Mouse (Mus musculus) ovary, postnatal 10 days (tissue): ENCODE results near the gene Defb18.
"Not testable (repeated sequence)": the region's sequence is repeated elsewhere in the genome, so short reads cannot be mapped to it uniquely, and the experiment has no call there.

Source experiments
- DNase-seq: peaks from one replicate; pipeline ENCODE4 v3.0.0; 2022; ENCODE audit warnings: low spot score

Defb18 gene

GRCm38 (mm10) chr1:18237343-18237742, at the start of gene Defb18:
Gene Defb18 (minus strand): TSS chr1:18237443.
- no peak for DNase-seq

- DNase-seq: no peak
Measured at GRCm38 (mm10) chr1:18271095-18271494, 33.9 kb upstream of the Defb18 start.

GRCm38 (mm10) chr1:18268845-18269244, 31.6 kb upstream of the Defb18 start:
- no peak for DNase-seq

GRCm38 (mm10) chr1:18265038-18265437, 27.8 kb upstream of the Defb18 start, which contains the start of gene Defb41:
Gene Defb41 (minus strand): TSS chr1:18265138.
- no peak for DNase-seq

- DNase-seq: not testable (repeated sequence)
Measured at GRCm38 (mm10) chr1:18245801-18246580, 8.7 kb upstream of the Defb18 start.

- no peak for DNase-seq
Measured at GRCm38 (mm10) chr1:18223385-18223945, 13.8 kb downstream of the Defb18 start.

- DNase-seq: no peak
Measured at GRCm38 (mm10) chr1:18191719-18192118, 45.5 kb downstream of the Defb18 start.

- DNase-seq: no peak
Measured at GRCm38 (mm10) chr1:18190714-18191712, 46.2 kb downstream of the Defb18 start.
